Mouse (Mus musculus): Measurements from ENCODE around the gene Gm4303. TPM values are rescaled to one million over a fixed set of nuclear protein-coding genes. Genes with fewer than 3 reads are reported as not detected.

Gene Gm4303
- polyA plus RNA-seq, 1 experiment from 2014 or later: not detected

Other genes starting within 250 kb of the Gm4303 start
- not detected in 2 replicates for gene Gm4301, start 10.3 kb upstream of the Gm4303 start, polyA plus RNA-seq (2014; fragmentation: Nextera tagmentation; extraction: Ambion mirVana)
- not detected in 2 replicates for gene Gm4302, start 5.1 kb upstream of the Gm4303 start, polyA plus RNA-seq (2014; fragmentation: Nextera tagmentation; extraction: Ambion mirVana)
- gene Gm4305, start 5.1 kb downstream of the Gm4303 start, polyA plus RNA-seq (2014; fragmentation: Nextera tagmentation; extraction: Ambion mirVana): not detected in 2 replicates
- not detected in 2 replicates for gene Gm4307, start 15.4 kb downstream of the Gm4303 start, polyA plus RNA-seq (2014; fragmentation: Nextera tagmentation; extraction: Ambion mirVana)
- not detected in 2 replicates for gene Gm4312, start 36.6 kb downstream of the Gm4303 start, polyA plus RNA-seq (2014; fragmentation: Nextera tagmentation; extraction: Ambion mirVana)
- gene Tmtc3, start 141.4 kb downstream of the Gm4303 start, polyA plus RNA-seq (2014; fragmentation: Nextera tagmentation; extraction: Ambion mirVana): 18.7 and 20.4 TPM in 2 replicates
- gene Cep290, start 141.6 kb downstream of the Gm4303 start, polyA plus RNA-seq (2014; fragmentation: Nextera tagmentation; extraction: Ambion mirVana): 7.6 and 7.7 TPM in 2 replicates
- gene 4930430F08Rik, start 244.5 kb downstream of the Gm4303 start, polyA plus RNA-seq (2014; fragmentation: Nextera tagmentation; extraction: Ambion mirVana): 13.7 and 15.4 TPM in 2 replicates
- gene 1700017N19Rik, start 244.5 kb downstream of the Gm4303 start, polyA plus RNA-seq (2014; fragmentation: Nextera tagmentation; extraction: Ambion mirVana): not detected in 2 replicates